Mouse (Mus musculus) kidney, embryonic 14.5 days (tissue): Measurements from ENCODE around the gene Ackr3. TPM values are rescaled to one million over a fixed set of nuclear protein-coding genes. Genes with fewer than 3 reads are reported as not detected.

ENCODE experiments used
- ATAC-seq: fragments of 200-750 bp; cut with Nextera tagmentation; 2 replicates; pipeline ENCODE4 v1.8.0; 2017; ENCODE audit warnings: moderate number of reproducible peaks, mild to moderate bottlenecking, moderate TSS enrichment, moderate library complexity; ENCODE audit not compliant: low FRiP score, low TSS enrichment
- H3K27ac ChIP-seq: fragments of 300-500 bp; sonication (generic); 2 replicates; pipeline ENCODE4 v1.5.1; 2014; ENCODE audit warnings: low read depth, mild to moderate bottlenecking, low read length, moderate library complexity, mixed read lengths
- H3K27me3 ChIP-seq: fragments of 300-500 bp; sonication (generic); 2 replicates; pipeline ENCODE4 v1.6.1; 2014; ENCODE audit warnings: mild to moderate bottlenecking, low read length; ENCODE audit not compliant: control insufficient read depth, insufficient read depth
- H3K36me3 ChIP-seq: fragments of 300-500 bp; sonication (generic); 2 replicates; pipeline ENCODE4 v1.6.1; 2014; ENCODE audit warnings: low read length, mixed read lengths; ENCODE audit not compliant: control insufficient read depth, insufficient read depth
- H3K4me1 ChIP-seq: fragments of 300-500 bp; sonication (generic); 2 replicates; pipeline ENCODE4 v1.6.1; 2014; ENCODE audit warnings: low read length, mixed read lengths; ENCODE audit not compliant: control insufficient read depth, insufficient read depth
- H3K4me2 ChIP-seq: fragments of 300-500 bp; sonication (generic); replicated peaks from 2 replicates; pipeline ENCODE4 v1.6.1; 2014; ENCODE audit warnings: low read depth, mild to moderate bottlenecking, low read length
- H3K4me3 ChIP-seq: fragments of 300-500 bp; sonication (generic); 2 replicates; pipeline ENCODE4 v1.5.1; 2014; ENCODE audit warnings: mild to moderate bottlenecking, low read length
- H3K9ac ChIP-seq: fragments of 300-500 bp; sonication (generic); 2 replicates; pipeline ENCODE4 v1.6.1; 2014; ENCODE audit warnings: low read depth, mild to moderate bottlenecking, low read length, moderate library complexity
- H3K9me3 ChIP-seq: fragments of 300-500 bp; sonication (generic); 2 replicates; pipeline ENCODE4 v1.6.1; 2016; ENCODE audit warnings: low read length; ENCODE audit not compliant: control insufficient read depth
- WGBS: fragments of 180-500 bp; shearing (Covaris S2); extraction: QIAGEN DNeasy Blood & Tissue Kit; methylation state at CpG from one replicate; pipeline ENCODE4 v1.1.7; 2014; 5-methylcytosine and 5-hydroxymethylcytosine counted together
- polyA plus RNA-seq: library from polyadenylated mRNA; unstranded; fragments of >200 nt; fragmentation: Nextera tagmentation; extraction: Ambion mirVana; gene quantifications from 2 replicates; pipeline ENCODE4 v1.2.1, GENCODE M21; 2014

The Ackr3 gene
- polyA plus RNA-seq, 1 experiment from 2014 or later, result 56.4 TPM

DNA sequence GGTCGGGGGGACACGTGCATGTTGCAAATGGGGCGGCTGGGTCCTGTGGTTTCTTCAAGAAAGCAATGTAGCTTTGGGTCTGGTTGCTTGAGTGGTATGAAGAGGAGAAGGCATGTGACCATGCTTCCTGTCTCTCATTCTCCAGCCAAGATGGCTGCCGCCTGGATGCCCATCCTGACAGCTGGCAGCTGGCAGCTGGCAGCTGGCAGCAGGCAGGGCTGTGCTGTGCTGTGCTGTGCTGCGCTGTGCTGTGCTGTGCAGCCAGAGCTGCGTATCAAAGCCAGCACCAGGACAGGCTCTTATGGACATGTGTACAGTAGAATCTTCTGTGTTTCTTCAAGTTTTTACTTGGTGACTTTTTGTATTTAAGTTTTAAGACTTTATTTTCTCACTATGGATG, 11.1 kb downstream of the Ackr3 start:
- 87% methylated on average over 6 of the region's 6 CpGs for WGBS
- ATAC-seq, result no peak
- Histone ChIP-seq H3K27me3 (no peaks in the 10 kb centered on the region), H3K27ac (no peak overlapping the region), H3K9ac (no peak overlapping the region), H3K9me3 (peaks cover 5% of the 10 kb centered on the region), H3K36me3 (peaks cover 27% of the 10 kb centered on the region), H3K4me1 (no peaks in the 10 kb centered on the region), H3K4me2 (no peak overlapping the region), H3K4me3 (no peak overlapping the region)

DNA sequence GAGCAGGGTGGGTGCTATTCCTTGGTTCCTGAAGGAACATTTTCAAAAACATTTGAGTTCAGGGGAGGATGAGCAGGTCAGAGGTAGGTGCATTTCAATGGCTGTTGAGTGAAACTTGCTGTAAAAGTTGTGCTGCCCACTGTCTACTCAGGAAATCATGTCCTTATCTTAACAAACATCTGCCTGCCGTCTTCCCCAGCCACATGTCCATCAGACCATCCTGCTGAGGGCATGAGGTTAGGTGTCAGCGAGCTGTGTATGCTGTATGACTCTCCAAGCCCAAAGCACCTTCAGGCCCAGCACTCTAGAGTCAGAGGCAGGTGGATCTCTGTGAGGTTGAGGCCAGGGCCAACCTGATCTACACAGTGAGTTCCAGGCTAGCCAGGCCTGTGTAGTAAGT, 12.1 kb downstream of the Ackr3 start:
- H3K27ac ChIP-seq, result no peak overlapping the region
- H3K9me3 ChIP-seq, result peaks cover 5% of the 10 kb centered on the region
- H3K4me2 ChIP-seq, result no peak overlapping the region
- no peaks in the 10 kb centered on the region for H3K27me3 ChIP-seq
- WGBS, result 43% methylated on average over 2 of the region's 2 CpGs
- H3K4me1 ChIP-seq, result no peaks in the 10 kb centered on the region
- H3K36me3 ChIP-seq, result peaks cover 27% of the 10 kb centered on the region
- no peak for ATAC-seq
- H3K9ac ChIP-seq, result no peak overlapping the region
- H3K4me3 ChIP-seq, result no peak overlapping the region

DNA sequence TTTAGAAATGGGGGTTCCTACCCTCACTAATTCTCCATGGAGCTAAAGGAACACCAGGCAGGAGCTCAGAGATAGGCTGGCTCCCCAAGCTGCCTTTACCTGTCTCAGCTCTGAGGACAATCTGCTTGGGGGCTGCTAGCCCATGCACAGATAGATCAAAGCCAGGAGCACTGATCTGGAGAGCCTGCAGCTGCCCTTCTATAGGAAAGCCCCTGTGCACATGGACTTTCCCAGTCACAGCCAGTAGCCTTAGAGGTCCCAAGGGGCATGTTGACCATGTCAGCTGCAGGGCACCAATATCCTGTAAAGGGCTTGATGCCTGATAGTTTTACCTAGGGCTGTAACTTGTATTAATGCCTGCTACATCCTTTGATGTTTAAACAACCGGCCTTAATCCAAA, 12.6 kb downstream of the Ackr3 start:
- WGBS, result 52% methylated on average over 1 of the region's 1 CpGs
- Histone ChIP-seq H3K4me2 (no peak overlapping the region), H3K27me3 (no peaks in the 10 kb centered on the region), H3K9me3 (peaks cover 5% of the 10 kb centered on the region), H3K4me1 (no peaks in the 10 kb centered on the region), H3K9ac (no peak overlapping the region), H3K4me3 (no peak overlapping the region), H3K27ac (no peak overlapping the region), H3K36me3 (peaks cover 27% of the 10 kb centered on the region)
- no peak for ATAC-seq

GRCm38 (mm10) chr1:90220280-90220679, 16.5 kb downstream of the Ackr3 start:
- no peak overlapping the region for H3K4me3 ChIP-seq
- no peak overlapping the region; the same call in 1 of the 2 replicates for H3K27ac ChIP-seq
- peaks cover 3% of the 10 kb centered on the region; the same call in 1 of the 2 replicates for H3K4me1 ChIP-seq
- no peak overlapping the region for H3K4me2 ChIP-seq
- ATAC-seq, result no peak
- H3K9me3 ChIP-seq, result peaks cover 5% of the 10 kb centered on the region
- WGBS, result 44% methylated on average over 8 of the region's 9 CpGs
- peaks cover 11% of the 10 kb centered on the region for H3K36me3 ChIP-seq
- no peaks in the 10 kb centered on the region; the same call in 1 of the 2 replicates for H3K27me3 ChIP-seq
- H3K9ac ChIP-seq, result no peak overlapping the region

DNA sequence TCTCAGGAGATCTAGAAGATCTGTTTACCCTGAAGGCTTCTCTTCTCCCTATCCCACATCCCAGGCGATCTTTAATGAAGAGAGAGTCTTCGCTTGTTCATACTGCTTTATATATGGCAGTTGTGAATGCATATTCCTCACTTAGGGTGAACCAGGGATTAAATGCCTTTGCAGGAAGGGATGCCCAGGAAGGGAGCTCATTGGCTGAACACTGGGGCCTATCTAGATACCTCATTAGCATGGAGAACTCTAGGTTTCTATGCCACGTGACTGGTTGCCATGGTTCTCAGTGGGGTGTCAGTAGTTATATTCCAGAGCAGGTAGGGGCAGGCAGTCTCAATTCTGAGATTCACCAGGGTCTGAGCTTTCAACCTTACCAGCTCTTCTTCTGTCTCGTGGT, 17.1 kb downstream of the Ackr3 start:
- Histone ChIP-seq H3K9ac (no peak overlapping the region), H3K27me3 (no peaks in the 10 kb centered on the region; the same call in 1 of the 2 replicates), H3K4me2 (no peak overlapping the region)

GRCm38 (mm10) chr1:90221811-90222361, 18.1 kb downstream of the Ackr3 start:
- no peaks in the 10 kb centered on the region; the same call in 1 of the 2 replicates for H3K27me3 ChIP-seq
- H3K27ac ChIP-seq, result no peak overlapping the region
- 76% methylated on average over 18 of the region's 18 CpGs for WGBS
- peaks cover 7% of the 10 kb centered on the region; the same call in 1 of the 2 replicates for H3K4me1 ChIP-seq
- no peak overlapping the region for H3K9ac ChIP-seq
- H3K4me3 ChIP-seq, result no peak overlapping the region
- ATAC-seq, result no peak
- H3K4me2 ChIP-seq, result no peak overlapping the region
- no peaks in the 10 kb centered on the region for H3K36me3 ChIP-seq
- peaks cover 5% of the 10 kb centered on the region for H3K9me3 ChIP-seq

More for the DNA sequence above, 17.1 kb downstream of the Ackr3 start:
- Histone ChIP-seq H3K4me1 (peaks cover 7% of the 10 kb centered on the region; the same call in 1 of the 2 replicates), H3K27ac (no peak overlapping the region), H3K4me3 (no peak overlapping the region), H3K9me3 (peaks cover 5% of the 10 kb centered on the region), H3K36me3 (peaks cover 7% of the 10 kb centered on the region)
- 84% methylated on average over 4 of the region's 4 CpGs for WGBS
- no peak for ATAC-seq

DNA sequence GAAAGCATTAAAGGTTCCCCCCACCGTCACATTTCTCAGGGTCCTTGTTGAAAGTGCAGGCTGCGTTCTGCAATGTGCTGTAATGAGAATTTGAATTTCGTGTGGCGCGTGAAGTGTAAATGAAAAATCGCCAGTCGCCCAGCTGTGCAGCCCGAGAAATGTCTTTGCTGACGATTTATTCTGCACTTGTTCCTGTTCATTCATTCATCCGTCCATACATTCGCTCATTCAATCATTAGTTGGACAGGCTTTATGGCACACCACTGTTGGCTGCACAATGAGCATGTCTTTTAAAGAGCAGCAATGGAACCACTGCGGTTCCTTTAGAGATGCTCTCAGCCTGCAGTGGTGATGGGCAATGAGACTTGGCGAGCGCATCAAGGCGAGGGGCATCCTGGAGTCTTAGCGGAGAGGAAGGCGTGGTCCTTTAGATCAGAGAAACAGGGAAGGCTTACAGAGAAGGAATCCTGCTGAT, 18.7 kb downstream of the Ackr3 start:
- Histone ChIP-seq H3K27ac (no peak overlapping the region), H3K4me3 (no peak overlapping the region), H3K4me1 (peaks cover 10% of the 10 kb centered on the region; the same call in 1 of the 2 replicates), H3K9me3 (peaks cover 5% of the 10 kb centered on the region), H3K36me3 (no peaks in the 10 kb centered on the region), H3K4me2 (no peak overlapping the region), H3K27me3 (no peaks in the 10 kb centered on the region; the same call in 1 of the 2 replicates), H3K9ac (no peak overlapping the region)
- ATAC-seq, result no peak
- WGBS, result 82% methylated on average over 17 of the region's 17 CpGs

DNA sequence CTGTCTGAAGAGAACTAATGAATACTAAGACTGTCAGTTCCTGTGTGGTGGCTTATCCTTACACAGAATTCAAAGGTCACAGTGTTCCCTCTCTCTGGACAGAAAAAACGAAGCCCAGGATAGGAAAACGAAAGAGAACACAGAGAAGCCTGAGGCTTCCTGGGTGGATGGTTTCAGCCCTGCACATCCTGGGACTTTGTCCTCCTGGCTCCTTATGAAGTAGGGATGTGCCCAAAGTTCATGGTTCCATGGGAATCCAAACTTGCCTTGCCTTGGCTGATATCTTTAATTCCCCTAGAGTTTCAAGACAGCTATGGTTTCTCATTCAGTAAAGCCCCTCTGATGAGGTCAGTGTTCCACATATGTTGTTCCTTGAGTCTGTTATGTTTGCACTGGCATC, 19.2 kb downstream of the Ackr3 start:
- H3K27me3 ChIP-seq, result no peaks in the 10 kb centered on the region; the same call in 1 of the 2 replicates
- H3K4me1 ChIP-seq, result peaks cover 15% of the 10 kb centered on the region; the same call in 1 of the 2 replicates

GRCm38 (mm10) chr1:90225603-90226254, 21.9 kb downstream of the Ackr3 start:
- H3K27me3 ChIP-seq, result no peaks in the 10 kb centered on the region; the same call in 1 of the 2 replicates
- H3K9me3 ChIP-seq, result no peaks in the 10 kb centered on the region
- no peak overlapping the region for H3K4me3 ChIP-seq
- ATAC-seq, result peak; percentile 43; the same call in 1 of the 2 replicates
- H3K4me1 ChIP-seq, result peaks cover 25% of the 10 kb centered on the region; the same call in 1 of the 2 replicates
- H3K27ac ChIP-seq, result no peak overlapping the region
- H3K9ac ChIP-seq, result no peak overlapping the region
- 46% methylated on average over 9 of the region's 9 CpGs for WGBS
- no peaks in the 10 kb centered on the region for H3K36me3 ChIP-seq
- no peak overlapping the region for H3K4me2 ChIP-seq

More for the DNA sequence above, 19.2 kb downstream of the Ackr3 start:
- peaks cover under 1% of the 10 kb centered on the region; the same call in 1 of the 2 replicates for H3K9me3 ChIP-seq
- ATAC-seq, result no peak
- H3K9ac ChIP-seq, result no peak overlapping the region
- H3K4me2 ChIP-seq, result no peak overlapping the region
- H3K36me3 ChIP-seq, result no peaks in the 10 kb centered on the region
- 73% methylated on average over 2 of the region's 2 CpGs for WGBS
- no peak overlapping the region for H3K4me3 ChIP-seq
- no peak overlapping the region for H3K27ac ChIP-seq
